ENCODE assay signal across 20 mouse cellular contexts in the genomic region with DNA sequence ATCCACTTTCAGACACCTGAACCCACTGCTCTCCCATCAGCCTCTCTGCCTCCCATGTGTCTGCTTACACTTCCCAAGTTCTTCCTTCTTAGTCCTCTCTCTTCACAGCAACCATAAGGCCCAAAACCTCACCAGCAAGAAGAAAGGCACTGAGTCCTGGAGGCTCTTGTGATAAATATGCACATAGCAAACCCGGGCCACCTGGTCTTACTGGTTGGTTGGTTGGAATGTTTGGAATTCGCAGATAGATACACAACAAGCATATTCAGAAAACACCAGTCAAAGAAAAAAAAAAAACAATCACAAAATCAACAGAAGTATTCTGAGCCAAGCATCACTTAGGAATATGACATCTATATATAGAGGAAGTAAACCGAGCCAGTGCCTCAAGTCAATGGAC.
A peak's percentile ranks its signal among the peaks of the same experiment; 100 is the strongest.
DNase-seq lines count a peak whose midpoint lies in the region; ATAC-seq and TF ChIP-seq lines count a peak whose summit lies in the region.
"Had no signal": no experiment of that assay in that cellular context is flagged by ENCODE, and none has a peak within 500 bp of the region (broad histone marks: within the 10 kb centered on the region; RNA-seq: fewer than 3 reads in every experiment).

No protein-coding gene starts in this region.

- H3K9me3 ChIP-seq in kidney, embryonic 14.5 days (ENCODE audit: control insufficient read depth, low read length) = no peaks in the 10 kb centered on the region
- H3K9me3 ChIP-seq in embryonic facial prominence, embryonic 15.5 days (replicated peaks) = no peaks in the 10 kb centered on the region
- H3K9me3 ChIP-seq: heart, embryonic 15.5 days; hindbrain, embryonic 15.5 days; intestine, embryonic 15.5 days; limb, embryonic 15.5 days; midbrain, embryonic 12.5 days had no signal

- H3K79me2 ChIP-seq in heart, adult 2 months (replicated peaks; ENCODE audit: control insufficient read depth, insufficient read depth, low read length) = peaks cover 5% of the 10 kb centered on the region

- no peak for DNase-seq in heart, adult 2 months
- DNase-seq in heart, postnatal 25 days (ENCODE audit: low spot score) = no peak
- DNase-seq in kidney, postnatal 10 days = no peak
- peak; percentile 33 to 40 for DNase-seq in kidney, postnatal 25 days
- no peak for DNase-seq in left cerebral cortex, adult 9 months (ENCODE audit: low spot score in 2 of 2)
- no peak for DNase-seq in layer of hippocampus, adult 18-20 months (ENCODE audit: low spot score in 2 of 2)
- DNase-seq: adrenal gland, postnatal 14 days; cerebellum, adult 8-10 months; cerebellum, postnatal 36 days; embryo, embryonic 11 days; forebrain, postnatal 0 days had no signal

- TF ChIP-seq EP300 in heart, adult 2 months (IDR thresholded peaks at IDR 0.05; ENCODE audit: insufficient read depth, low read depth, low read length) = no peak

- TF ChIP-seq POLR2A in heart, adult 2 months (IDR thresholded peaks at IDR 0.05; ENCODE audit: insufficient read depth, low read depth, low read length) = no peak

- intact Hi-C loops in heart, adult 2 months (cut with DNase I) = no loop called here
- intact Hi-C loops in heart, postnatal 25 days (cut with DNase I) = no loop called here

- 60% methylated on average over 3 of the region's 3 CpGs for WGBS in heart, adult 2 months
- WGBS in kidney, embryonic 14.5 days = 66% methylated on average over 3 of the region's 3 CpGs
- WGBS in embryonic facial prominence, embryonic 15.5 days = 51% methylated on average over 3 of the region's 3 CpGs

- no peaks in the 10 kb centered on the region for H3K27me3 ChIP-seq in heart, adult 2 months (ENCODE audit: control insufficient read depth, insufficient read depth, low read length)
- H3K27me3 ChIP-seq in kidney, embryonic 14.5 days (ENCODE audit: control insufficient read depth, insufficient read depth, low read length) = no peaks in the 10 kb centered on the region
- H3K27me3 ChIP-seq in embryonic facial prominence, embryonic 15.5 days = no peaks in the 10 kb centered on the region
- H3K27me3 ChIP-seq: heart, embryonic 15.5 days; hindbrain, embryonic 15.5 days; intestine, embryonic 15.5 days; limb, embryonic 15.5 days; midbrain, embryonic 12.5 days had no signal

- H3K36me3 ChIP-seq in heart, adult 2 months (ENCODE audit: control insufficient read depth, insufficient read depth, low read length) = no peaks in the 10 kb centered on the region; the same call in none of the 2 replicates
- no peaks in the 10 kb centered on the region for H3K36me3 ChIP-seq in kidney, embryonic 14.5 days (ENCODE audit: control insufficient read depth, insufficient read depth, low read length)
- H3K36me3 ChIP-seq in embryonic facial prominence, embryonic 15.5 days = no peaks in the 10 kb centered on the region
- H3K36me3 ChIP-seq: heart, embryonic 15.5 days; hindbrain, embryonic 15.5 days; intestine, embryonic 15.5 days; limb, embryonic 15.5 days; midbrain, embryonic 12.5 days had no signal

- no peak overlapping the region for H3K4me3 ChIP-seq in heart, adult 2 months
- no peak overlapping the region for H3K4me3 ChIP-seq in kidney, embryonic 14.5 days (ENCODE audit: low read length)
- H3K4me3 ChIP-seq in embryonic facial prominence, embryonic 15.5 days (replicated peaks) = no peak overlapping the region
- H3K4me3 ChIP-seq: heart, embryonic 15.5 days; hindbrain, embryonic 15.5 days; intestine, embryonic 15.5 days; limb, embryonic 15.5 days; midbrain, embryonic 12.5 days had no signal

- H3K9ac ChIP-seq in heart, adult 2 months (ENCODE audit: low read depth, low read length) = no peak overlapping the region
- no peak overlapping the region for H3K9ac ChIP-seq in kidney, embryonic 14.5 days (ENCODE audit: low read depth, low read length)
- no peak overlapping the region for H3K9ac ChIP-seq in embryonic facial prominence, embryonic 15.5 days
- H3K9ac ChIP-seq: forebrain, postnatal 0 days; heart, embryonic 15.5 days; hindbrain, embryonic 15.5 days; intestine, embryonic 15.5 days; limb, embryonic 15.5 days; liver, embryonic 14.5 days; midbrain, embryonic 12.5 days had no signal

- no peak for ATAC-seq in kidney, embryonic 14.5 days (ENCODE audit: low FRiP score, low TSS enrichment)
- no peak for ATAC-seq in embryonic facial prominence, embryonic 15.5 days (ENCODE audit: insufficient number of reproducible peaks, low FRiP score, low TSS enrichment, low read depth)
- ATAC-seq: forebrain, postnatal 0 days; intestine, embryonic 15.5 days had no signal

- TF ChIP-seq CTCF in heart, adult 2 months (IDR thresholded peaks at IDR 0.05) = no peak

- H3K4me2 ChIP-seq in kidney, embryonic 14.5 days (replicated peaks; ENCODE audit: low read depth, low read length) = no peak overlapping the region
- H3K4me2 ChIP-seq in embryonic facial prominence, embryonic 15.5 days (replicated peaks) = no peak overlapping the region
- H3K4me2 ChIP-seq: heart, embryonic 15.5 days; hindbrain, embryonic 15.5 days; intestine, embryonic 15.5 days; limb, embryonic 15.5 days; midbrain, embryonic 12.5 days had no signal

- H3K27ac ChIP-seq in heart, adult 2 months = peak overlapping the region; percentile 8; the same call in 1 of the 2 replicates
- H3K27ac ChIP-seq in kidney, embryonic 14.5 days (ENCODE audit: low read depth, low read length) = peak overlapping the region; percentile 17; the same call in 1 of the 2 replicates
- 0 out of 2 replicates have a peak overlapping the region, but pooled peaks have one; percentile 44 for H3K27ac ChIP-seq in embryonic facial prominence, embryonic 15.5 days (replicated peaks)
- H3K27ac ChIP-seq: heart, embryonic 15.5 days; hindbrain, embryonic 15.5 days; intestine, embryonic 15.5 days; limb, embryonic 15.5 days; liver, embryonic 14.5 days; midbrain, embryonic 12.5 days; stomach, postnatal 0 days had no signal

- H3K4me1 ChIP-seq in heart, adult 2 months (ENCODE audit: control insufficient read depth, insufficient read depth, low read length) = peaks cover 11% of the 10 kb centered on the region
- peaks cover 23% of the 10 kb centered on the region for H3K4me1 ChIP-seq in kidney, embryonic 14.5 days (ENCODE audit: control insufficient read depth, insufficient read depth, low read length)
- H3K4me1 ChIP-seq in embryonic facial prominence, embryonic 15.5 days = peaks cover 16% of the 10 kb centered on the region

Comparison
In these comparisons a context has a peak if more than half of its experiments do, and no peak if none do; other contexts are left out.
1. DNase-seq: peak in kidney, postnatal 25 days (2 of 2); none in heart, adult 2 months (0 of 2), heart, postnatal 25 days (single experiment), kidney, postnatal 10 days (single experiment), left cerebral cortex, adult 9 months (0 of 2) and layer of hippocampus, adult 18-20 months (0 of 2).
2. Peak in every context shown above with its lines, with median percentiles within 50 percentile points of each other: H3K27ac ChIP-seq.